In the genomic region with DNA sequence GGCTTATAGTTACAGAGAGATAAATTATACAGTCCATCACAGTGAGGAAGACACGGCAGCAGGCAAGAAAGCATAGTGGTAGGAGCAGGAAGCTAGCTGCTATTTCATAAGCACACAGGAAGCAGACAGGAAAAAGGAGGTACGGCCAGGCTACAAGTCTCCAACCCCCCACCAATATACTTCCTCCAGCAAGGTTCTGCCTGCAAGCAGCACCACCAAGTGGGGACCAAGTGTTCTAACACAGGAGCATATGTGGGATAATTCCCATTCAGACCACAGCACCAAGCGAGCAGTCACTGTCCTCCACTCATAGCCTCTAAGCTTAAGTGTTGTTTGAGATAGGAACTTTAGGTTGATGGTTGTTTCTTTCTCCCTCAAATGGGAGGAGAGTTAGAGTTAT, we compare ENCODE assay signal across 12 mouse cellular contexts. TPM values are rescaled to one million over a fixed set of nuclear protein-coding genes. Genes with fewer than 3 reads are reported as not detected.
DNase-seq lines count a peak whose midpoint lies in the region; ATAC-seq and TF ChIP-seq lines count a peak whose summit lies in the region.
"Had no signal": no experiment of that assay in that cellular context is flagged by ENCODE, and none has a peak within 500 bp of the region (broad histone marks: within the 10 kb centered on the region; RNA-seq: fewer than 3 reads in every experiment).

No protein-coding gene starts in this region.

- H3K4me1 ChIP-seq in intestine, embryonic 16.5 days (ENCODE audit: control insufficient read depth, insufficient read depth, low read length), result no peaks in the 10 kb centered on the region
- H3K4me1 ChIP-seq: lung, embryonic 15.5 days had no signal

- peak; percentile 62 for TF ChIP-seq CTCF in layer of hippocampus, adult 2 months (conservative IDR thresholded peaks at IDR 0.05)

- no peak overlapping the region for H3K4me3 ChIP-seq in layer of hippocampus, adult 2 months
- H3K4me3 ChIP-seq in intestine, embryonic 16.5 days (ENCODE audit: low read length), result no peak overlapping the region
- H3K4me3 ChIP-seq: hindbrain, embryonic 10.5 days; lung, embryonic 15.5 days had no signal

- no peaks in the 10 kb centered on the region; the same call in 1 of the 2 replicates for H3K27me3 ChIP-seq in intestine, embryonic 16.5 days (replicated peaks; ENCODE audit: control insufficient read depth, insufficient read depth, low read length)

- H3K36me3 ChIP-seq in intestine, embryonic 16.5 days (ENCODE audit: control insufficient read depth, insufficient read depth, low read length), result no peaks in the 10 kb centered on the region
- H3K36me3 ChIP-seq: hindbrain, embryonic 10.5 days; lung, embryonic 15.5 days had no signal

- no peak overlapping the region for H3K9ac ChIP-seq in intestine, embryonic 16.5 days (ENCODE audit: low read depth, low read length)
- H3K9ac ChIP-seq: lung, embryonic 15.5 days had no signal

- peak; percentile 12 for DNase-seq in cerebellum, postnatal 14 days
- DNase-seq in cerebellum, adult 11-12 months, result no peak
- DNase-seq in layer of hippocampus, adult 2 months (ENCODE audit: low spot score in 2 of 2), result no peak
- no peak for DNase-seq in layer of hippocampus, adult 18-20 months (ENCODE audit: low spot score in 2 of 2)
- peak; percentile 17 for DNase-seq in 3T3-L1 (ENCODE audit: low read depth, low spot score)
- no peak for DNase-seq in right cerebral cortex, postnatal 4 days
- DNase-seq: cerebellum, adult 11 months; layer of hippocampus, postnatal 36 days had no signal

- no peak overlapping the region for H3K4me2 ChIP-seq in intestine, embryonic 16.5 days (ENCODE audit: low read depth, low read length)
- H3K4me2 ChIP-seq: lung, embryonic 15.5 days had no signal

- H3K9me3 ChIP-seq in intestine, embryonic 16.5 days (ENCODE audit: control insufficient read depth, low read length), result no peaks in the 10 kb centered on the region
- H3K9me3 ChIP-seq: hindbrain, embryonic 10.5 days; lung, embryonic 15.5 days had no signal

- 55% methylated on average over 3 of the region's 3 CpGs for WGBS in intestine, embryonic 16.5 days

- peak; percentile 28 for ATAC-seq in activated CD4-positive, CD25-positive, alpha-beta regulatory T cell, adult 4 months
- ATAC-seq in intestine, embryonic 16.5 days, result no peak

- no peak overlapping the region for H3K27ac ChIP-seq in layer of hippocampus, adult 2 months
- no peak overlapping the region for H3K27ac ChIP-seq in intestine, embryonic 16.5 days (ENCODE audit: low read length)
- H3K27ac ChIP-seq: hindbrain, embryonic 10.5 days; lung, embryonic 15.5 days had no signal

RNA-seq across cellular contexts. Expression of a gene that starts 6.3 kb away (rescaled TPM):
- total RNA-seq in layer of hippocampus, adult 2 months (2021), result 100 to 1,000 TPM; 531 to 547 TPM
- 100 to 1,000 TPM; 525 to 550 TPM for total RNA-seq in layer of hippocampus, adult 18-20 months (2021)
- polyA plus RNA-seq in activated CD4-positive, CD25-positive, alpha-beta regulatory T cell, adult 4 months (2017; shearing (Covaris generic)), result 1 to 10 TPM; 6.9 to 7.7 TPM
- 317 and 349 TPM in 2 replicates for polyA plus RNA-seq in intestine, embryonic 16.5 days (2015; fragmentation: Nextera tagmentation; extraction: Ambion mirVana)

Comparison
In these comparisons a context has a peak if more than half of its experiments do, and no peak if none do; other contexts are left out.
1. DNase-seq: peak in cerebellum, postnatal 14 days (2 of 2) and 3T3-L1 (single experiment); none in cerebellum, adult 11-12 months (single experiment), layer of hippocampus, adult 2 months (0 of 2), layer of hippocampus, adult 18-20 months (0 of 2) and right cerebral cortex, postnatal 4 days (single experiment).